Mouse (Mus musculus) Patski (cell line): ENCODE data around the gene Msrb1. TPM values are rescaled to one million over a fixed set of nuclear protein-coding genes. Genes with fewer than 3 reads are reported as not detected.

ENCODE experiments used
- ATAC-seq: fragments of 100-300 bp; one replicate; pipeline ENCODE4 v1.8.0; 2021
- CTCF ChIA-PET: fragments of 350-600 bp; sonication (Branson Sonifier 250); formaldehyde crosslinking; loops from one replicate; lab custom pipeline; 2022; ENCODE audit warnings: inconsistent platforms; lab: Charles Lee
- POLR2A ChIA-PET: fragments of 350-600 bp; sonication (Branson Sonifier 250); formaldehyde crosslinking; loops from one replicate; lab custom pipeline; 2022; ENCODE audit warnings: antibody characterized with exemption, inconsistent platforms; lab: Charles Lee
- DNase-seq: peaks from one replicate; pipeline ENCODE4 v3.0.0-alpha.2; 2011; ENCODE audit warnings: low read depth, low spot score
- H3K27me3 ChIP-seq: fragments of 371-371 bp; one replicate; pipeline ENCODE4 v1.5.1; 2021
- CTCF ChIP-seq: fragments of 100-300 bp; IDR thresholded peaks from one replicate; pipeline ENCODE4 v1.5.1; 2021
- in situ Hi-C: fragments of 300-500 bp; cut with MboI; formaldehyde crosslinking; loops from 3 replicates; pipeline ENCODE4 v1.11.1; 2018; ENCODE audit warnings: low pct_unique_long_range_greater_than_20kb, mixed read lengths
- polyA plus RNA-seq: library from polyadenylated mRNA; unstranded; gene quantifications from one replicate; pipeline ENCODE4 v1.2.3, GENCODE M21; 2021

Gene Msrb1
- polyA plus RNA-seq, 1 experiment from 2014 or later = 100 TPM

- POLR2A ChIA-PET = no interaction called here
- in situ Hi-C loops = loop anchor here (5.0 kb wide), 1 partner anchor 77 kb away; no protein-coding TSS in a partner anchor
- no peak for TF ChIP-seq CTCF
- no peaks in the 10 kb centered on the region for H3K27me3 ChIP-seq
- DNase-seq (no peak), ATAC-seq (no peak)
- CTCF ChIA-PET = no interaction called here
These were observed 3.5 kb downstream of the Msrb1 start for GRCm38 (mm10) chr17:24739926-24740325.

GRCm38 (mm10) chr17:24742307-24742706 is 5.9 kb downstream of the Msrb1 start:
- DNase-seq (no peak), ATAC-seq (no peak)
- no peak for TF ChIP-seq CTCF
- in situ Hi-C loops = loop anchor here (5.0 kb wide), 1 partner anchor 75 kb away; no protein-coding TSS in a partner anchor
- POLR2A ChIA-PET = no interaction called here
- CTCF ChIA-PET = interaction anchor here (1.3 to 1.6 kb wide), 2 partner anchors 9 to 76 kb away, joined by 4 to 5 read pairs; no protein-coding TSS in a partner anchor
- H3K27me3 ChIP-seq = no peaks in the 10 kb centered on the region

- ATAC-seq (no peak), DNase-seq (no peak)
- ChIA-PET CTCF (no interaction called here), POLR2A (no interaction called here)
- no peaks in the 10 kb centered on the region for H3K27me3 ChIP-seq
- TF ChIP-seq CTCF = no peak
- in situ Hi-C loops = loop anchor here (5.0 kb wide), 1 partner anchor 73 kb away; no protein-coding TSS in a partner anchor
These were observed 7.5 kb downstream of the Msrb1 start for GRCm38 (mm10) chr17:24743896-24744295.

GRCm38 (mm10) chr17:24744381-24744780 is 7.9 kb downstream of the Msrb1 start:
- in situ Hi-C loops = loop anchor here (5.0 kb wide), 1 partner anchor 73 kb away; no protein-coding TSS in a partner anchor
- DNase-seq = no peak
- ChIA-PET POLR2A (no interaction called here), CTCF (no interaction called here)
- H3K27me3 ChIP-seq = no peaks in the 10 kb centered on the region
- ATAC-seq = no peak
- no peak for TF ChIP-seq CTCF

- in situ Hi-C loops = no loop called here
- DNase-seq = no peak
- TF ChIP-seq CTCF = peak; percentile 95
- no peaks in the 10 kb centered on the region for H3K27me3 ChIP-seq
- ChIA-PET POLR2A (interaction anchor here (0.8 kb wide), 1 partner anchor 75 kb away, joined by 3 read pairs; no protein-coding TSS in a partner anchor), CTCF (interaction anchor here (0.8 to 1.9 kb wide), 17 partner anchors 9 to 136 kb away, joined by 3 to 22 read pairs (median 4); partner anchors contain the start of gene Hagh)
- peak; percentile 57 for ATAC-seq
These were observed 9.4 kb downstream of the Msrb1 start for GRCm38 (mm10) chr17:24745526-24746497.

GRCm38 (mm10) chr17:24746986-24747385 is 10.5 kb downstream of the Msrb1 start:
- CTCF ChIA-PET = interaction anchor here (1.1 to 2.0 kb wide), 3 partner anchors 53 to 71 kb away, joined by 7 to 10 read pairs (median 9); no protein-coding TSS in a partner anchor
- no peak for TF ChIP-seq CTCF
- DNase-seq (no peak), ATAC-seq (no peak)
- no peaks in the 10 kb centered on the region for H3K27me3 ChIP-seq
- in situ Hi-C loops = no loop called here
- POLR2A ChIA-PET = no interaction called here

GRCm38 (mm10) chr17:24751528-24751927 is 15.1 kb downstream of the Msrb1 start:
- ChIA-PET POLR2A (interaction anchor here (1.4 kb wide), 1 partner anchor 10 kb away, joined by 4 read pairs; no protein-coding TSS in a partner anchor), CTCF (interaction anchor here (1.2 to 2.0 kb wide), 4 partner anchors 9 to 66 kb away, joined by 4 to 7 read pairs (median 5); no protein-coding TSS in a partner anchor)
- DNase-seq = no peak
- peaks cover 21% of the 10 kb centered on the region for H3K27me3 ChIP-seq
- no peak for TF ChIP-seq CTCF
- in situ Hi-C loops = no loop called here
- ATAC-seq = no peak

GRCm38 (mm10) chr17:24752415-24753394 is 16.3 kb downstream of the Msrb1 start, which contains the start of gene Hs3st6:
Hs3st6 (plus strand) TSS chr17:24752988.
- in situ Hi-C loops = no loop called here
- ATAC-seq = peak; percentile 12
- DNase-seq = no peak
- ChIA-PET POLR2A (interaction anchor here (0.6 to 1.4 kb wide), 2 partner anchors 9 to 797 kb away, joined by 3 to 4 read pairs; no protein-coding TSS in a partner anchor), CTCF (interaction anchor here (1.8 to 2.0 kb wide), 2 partner anchors 12 to 65 kb away, joined by 6 to 7 read pairs; no protein-coding TSS in a partner anchor)
- H3K27me3 ChIP-seq = peaks cover 21% of the 10 kb centered on the region
- no peak for TF ChIP-seq CTCF

GRCm38 (mm10) chr17:24757394-24757793 is 21.0 kb downstream of the Msrb1 start:
- CTCF ChIA-PET = interaction anchor here (1.0 kb wide), 1 partner anchor 12 kb away, joined by 3 read pairs; no protein-coding TSS in a partner anchor
- TF ChIP-seq CTCF = no peak
- H3K27me3 ChIP-seq = peaks cover 19% of the 10 kb centered on the region
- POLR2A ChIA-PET = no interaction called here
- ATAC-seq = no peak
- no peak for DNase-seq
- in situ Hi-C loops = no loop called here
